Mouse (Mus musculus) mouse embryonic stem cell (cell line): Measurements from ENCODE around the gene Tm4sf5.
"Not testable (repeated sequence)": the region's sequence is repeated elsewhere in the genome, so short reads cannot be mapped to it uniquely, and the experiment has no call there.

ENCODE experiments used
- in situ Hi-C, 2 experiments: fragments of 300-500 bp; cut with MboI; formaldehyde crosslinking; loops; 1 replicate in 1 of 2; 3 replicates in 1 of 2; pipeline ENCODE4 v1.14.3; 2019 to 2020; ENCODE audit warnings: low sequenced_read_pairs in 2 of 2, low pct_unique_long_range_greater_than_20kb in 1 of 2, mixed read lengths in 1 of 2; ENCODE audit not compliant: unreplicated experiment in 1 of 2

The Tm4sf5 gene

DNA sequence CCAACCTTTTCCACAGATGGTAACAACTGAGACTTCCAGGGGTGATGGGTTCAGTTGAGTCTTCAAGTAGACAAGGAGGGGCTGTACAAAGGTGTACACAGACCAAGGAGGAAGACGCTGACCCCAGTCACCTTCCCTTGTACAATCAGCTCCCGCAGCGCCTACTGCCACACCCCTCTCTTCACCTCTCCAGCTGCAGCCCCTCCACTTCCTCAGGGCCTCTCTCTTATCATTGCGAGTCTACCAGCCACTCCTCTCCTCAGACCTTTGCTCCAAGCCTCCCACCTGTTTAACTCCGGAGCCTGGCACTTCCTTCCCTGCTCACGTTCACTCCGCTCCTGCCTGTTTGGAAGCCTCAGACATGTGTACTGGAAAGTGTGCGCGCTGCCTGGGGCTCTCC lies at the start of gene Tm4sf5:
Tm4sf5 (plus strand) TSS at position 275 of the 400 bp plus-strand sequence.
- in situ Hi-C loops = loop anchor here (5.0 to 10.0 kb wide), 3 partner anchors 88 to 250 kb away; partner anchors contain the start of gene Alox12e (in 1 of the 2)

GRCm38 (mm10) chr11:70458688-70459600 lies 46.1 kb upstream of the Tm4sf5 start, which contains the start of gene Zmynd15:
TSS of gene Zmynd15 (plus strand) at chr11:70459433.
- in situ Hi-C loops = no loop called here

- in situ Hi-C loops = no loop called here
These were observed 45.4 kb upstream of the Tm4sf5 start, which contains the start of gene Cxcl16 for GRCm38 (mm10) chr11:70459601-70460101. TSS of gene Cxcl16 (minus strand) at chr11:70459984.

DNA sequence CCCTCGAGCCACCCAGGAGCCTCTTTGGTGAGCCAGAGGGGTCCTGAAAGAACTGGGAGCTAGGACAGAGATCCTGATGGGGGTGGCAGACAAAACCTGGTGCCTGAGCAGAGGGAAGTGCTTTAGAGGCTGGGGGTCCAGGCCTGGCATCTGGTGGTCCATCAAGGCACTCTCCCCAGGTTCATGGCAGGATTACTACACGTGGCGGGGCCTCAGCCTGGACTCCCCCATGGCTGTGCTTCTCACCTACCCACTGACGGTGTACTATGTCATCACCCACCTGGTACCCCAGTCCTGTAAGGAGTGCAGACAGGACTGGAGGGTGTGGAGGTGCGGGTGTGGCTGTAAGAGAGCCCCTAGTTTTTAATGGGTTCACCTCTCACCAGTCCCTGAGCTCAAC lies 41.1 kb upstream of the Tm4sf5 start:
- in situ Hi-C loops = no loop called here

- in situ Hi-C loops = no loop called here
These were observed 39.8 kb upstream of the Tm4sf5 start for GRCm38 (mm10) chr11:70465211-70465610.

GRCm38 (mm10) chr11:70465824-70466223 lies 39.2 kb upstream of the Tm4sf5 start:
- in situ Hi-C loops = no loop called here

DNA sequence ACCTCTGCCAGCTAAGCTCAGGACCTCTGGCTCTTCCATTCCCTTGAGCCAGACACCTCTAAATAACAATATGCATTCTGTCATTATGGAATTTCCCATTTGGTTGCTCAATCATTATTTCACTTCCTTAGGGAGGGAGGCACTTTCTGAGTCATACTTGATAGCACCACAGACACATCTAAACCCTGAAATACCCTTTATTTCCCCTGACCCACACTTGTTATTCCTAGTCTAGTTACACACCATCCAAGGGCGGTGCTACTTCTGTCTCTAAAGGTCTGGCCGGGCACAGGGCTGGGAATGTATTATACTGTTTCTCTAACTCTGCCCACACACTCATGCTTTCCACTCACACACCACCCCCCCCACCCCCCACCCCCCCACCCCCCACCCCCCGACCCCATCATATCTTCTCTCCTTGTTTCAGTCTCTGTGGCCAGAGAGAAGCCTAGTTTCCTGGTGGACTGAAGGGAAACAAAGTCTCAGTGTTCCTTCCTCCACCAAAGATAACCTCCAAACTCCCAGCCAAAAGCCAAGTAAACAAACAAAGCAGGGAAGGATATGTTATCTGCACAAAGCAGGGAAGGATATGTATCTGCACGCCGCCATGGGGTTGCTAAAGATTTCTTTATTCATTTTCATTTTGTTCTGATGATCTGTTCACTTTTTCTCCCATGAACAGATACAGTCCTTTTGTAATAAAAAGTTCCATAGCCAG lies 37.0 kb upstream of the Tm4sf5 start:
- in situ Hi-C loops = no loop called here

DNA sequence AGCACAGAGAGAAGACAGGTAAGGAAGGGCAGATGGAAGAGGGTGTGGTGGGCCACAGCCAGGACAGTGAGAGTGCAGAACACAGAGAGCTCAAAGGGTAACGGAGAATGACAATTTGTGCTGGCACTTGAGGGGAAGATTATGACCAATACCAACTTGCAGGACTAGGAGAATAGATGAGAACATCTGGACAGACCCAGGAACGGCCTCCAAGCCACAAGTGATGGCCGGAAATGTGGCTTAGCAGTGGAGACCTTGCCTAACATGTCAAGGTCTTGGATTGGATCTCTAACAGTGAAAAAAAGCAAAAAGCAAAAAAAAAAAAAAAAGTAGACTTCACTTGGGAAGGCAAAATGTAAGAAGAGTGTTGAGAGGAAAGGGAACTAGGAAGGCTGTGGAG lies 35.3 kb upstream of the Tm4sf5 start:
- in situ Hi-C loops = no loop called here

DNA sequence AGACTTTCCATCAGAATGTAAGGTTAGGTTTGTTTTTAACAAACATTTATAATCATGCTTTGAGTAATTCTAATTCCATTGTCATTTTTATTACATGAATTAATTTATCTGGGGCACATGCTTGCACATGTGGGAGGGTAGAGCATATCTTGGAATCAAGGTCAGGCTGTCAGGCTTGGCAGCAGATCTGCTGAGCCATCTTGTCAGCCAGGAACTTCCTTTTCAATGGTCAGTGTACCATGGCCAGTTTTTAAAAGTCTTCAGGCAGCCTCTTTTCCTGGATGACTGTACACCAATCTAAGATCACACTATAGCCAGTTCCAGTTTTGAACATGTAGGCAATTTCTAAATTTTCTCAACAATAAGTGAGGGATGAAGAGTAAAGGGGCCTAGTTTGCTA lies 32.3 kb upstream of the Tm4sf5 start:
- in situ Hi-C loops = no loop called here

DNA sequence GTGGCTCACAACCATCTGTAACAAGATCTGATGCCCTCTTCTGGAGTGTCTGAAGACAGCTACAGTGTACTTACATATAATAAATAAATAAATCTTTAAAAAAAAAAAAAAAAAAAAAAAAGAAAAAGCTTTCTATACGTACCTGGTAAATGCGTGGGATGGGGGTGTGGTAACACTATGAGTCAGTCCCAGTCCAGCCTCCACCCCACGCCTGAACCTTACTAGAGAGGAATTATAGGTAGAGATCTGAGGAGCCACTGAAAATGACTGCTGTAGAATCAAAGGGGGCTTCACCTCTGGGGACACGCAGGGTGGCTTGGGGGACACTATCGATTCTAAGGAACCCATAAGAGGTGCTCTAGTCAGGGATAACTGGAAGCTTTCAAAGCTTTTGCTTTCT lies 31.8 kb upstream of the Tm4sf5 start:
- in situ Hi-C loops = not testable (repeated sequence)

GRCm38 (mm10) chr11:70474872-70475534 lies 30.0 kb upstream of the Tm4sf5 start:
- in situ Hi-C loops = no loop called here

- in situ Hi-C loops = no loop called here
These were observed 19.5 kb upstream of the Tm4sf5 start for GRCm38 (mm10) chr11:70485498-70485897.

DNA sequence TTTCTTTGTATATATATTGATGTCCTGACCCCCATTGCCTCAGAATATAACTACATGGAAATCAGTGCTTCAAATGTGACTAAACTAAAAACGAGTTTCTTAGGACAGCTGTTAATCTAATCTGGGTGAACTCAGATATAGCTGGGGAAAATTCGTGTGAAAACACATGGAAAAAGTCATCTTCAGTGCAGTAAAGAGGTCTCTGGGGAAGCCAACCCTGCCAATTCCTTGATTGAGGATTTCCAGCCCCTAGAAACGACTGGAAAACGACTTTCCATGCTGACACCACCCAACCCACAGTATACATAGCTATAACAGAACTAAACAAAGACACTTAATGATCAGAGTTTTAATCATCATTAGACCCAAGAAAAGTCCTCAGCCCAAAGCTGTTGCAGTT lies 17.2 kb upstream of the Tm4sf5 start:
- in situ Hi-C loops = no loop called here

GRCm38 (mm10) chr11:70489138-70489537 lies 15.9 kb upstream of the Tm4sf5 start:
- in situ Hi-C loops = no loop called here

DNA sequence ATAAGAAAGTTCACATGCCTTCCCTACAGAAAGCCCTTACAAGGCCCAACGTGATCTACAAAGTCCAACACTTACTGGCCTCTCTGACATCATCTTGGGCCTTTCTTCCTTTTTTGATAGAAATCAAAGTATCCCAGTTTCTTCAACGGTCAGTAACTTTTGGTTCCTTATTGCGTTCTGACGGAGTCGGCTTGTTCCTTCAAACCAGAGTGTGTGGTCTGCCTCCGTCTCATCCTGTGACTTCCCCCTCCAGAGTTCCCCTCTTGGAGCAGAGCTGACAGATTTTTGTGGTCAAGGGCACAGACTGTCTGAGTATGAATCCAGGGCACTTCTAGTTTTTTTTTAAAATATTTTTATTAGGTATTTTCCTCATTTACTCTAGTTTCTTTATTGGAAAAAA lies 15.4 kb upstream of the Tm4sf5 start:
- in situ Hi-C loops = no loop called here

GRCm38 (mm10) chr11:70499566-70500475 lies 5.2 kb upstream of the Tm4sf5 start:
- in situ Hi-C loops = loop anchor here (5.0 to 10.0 kb wide), 3 partner anchors 83 to 255 kb away; partner anchors contain the start of gene Alox12e (in 1 of the 2)

- in situ Hi-C loops = loop anchor here (5.0 to 10.0 kb wide), 3 partner anchors 83 to 254 kb away; partner anchors contain the start of gene Alox12e (in 1 of the 2)
These were observed 4.6 kb upstream of the Tm4sf5 start for GRCm38 (mm10) chr11:70500476-70500812.

GRCm38 (mm10) chr11:70502018-70502417 lies 3.0 kb upstream of the Tm4sf5 start:
- in situ Hi-C loops = loop anchor here (5.0 to 10.0 kb wide), 3 partner anchors 85 to 253 kb away; partner anchors contain the start of gene Alox12e (in 1 of the 2)
